ENCODE assay signal across 8 mouse cellular contexts in the genomic region with DNA sequence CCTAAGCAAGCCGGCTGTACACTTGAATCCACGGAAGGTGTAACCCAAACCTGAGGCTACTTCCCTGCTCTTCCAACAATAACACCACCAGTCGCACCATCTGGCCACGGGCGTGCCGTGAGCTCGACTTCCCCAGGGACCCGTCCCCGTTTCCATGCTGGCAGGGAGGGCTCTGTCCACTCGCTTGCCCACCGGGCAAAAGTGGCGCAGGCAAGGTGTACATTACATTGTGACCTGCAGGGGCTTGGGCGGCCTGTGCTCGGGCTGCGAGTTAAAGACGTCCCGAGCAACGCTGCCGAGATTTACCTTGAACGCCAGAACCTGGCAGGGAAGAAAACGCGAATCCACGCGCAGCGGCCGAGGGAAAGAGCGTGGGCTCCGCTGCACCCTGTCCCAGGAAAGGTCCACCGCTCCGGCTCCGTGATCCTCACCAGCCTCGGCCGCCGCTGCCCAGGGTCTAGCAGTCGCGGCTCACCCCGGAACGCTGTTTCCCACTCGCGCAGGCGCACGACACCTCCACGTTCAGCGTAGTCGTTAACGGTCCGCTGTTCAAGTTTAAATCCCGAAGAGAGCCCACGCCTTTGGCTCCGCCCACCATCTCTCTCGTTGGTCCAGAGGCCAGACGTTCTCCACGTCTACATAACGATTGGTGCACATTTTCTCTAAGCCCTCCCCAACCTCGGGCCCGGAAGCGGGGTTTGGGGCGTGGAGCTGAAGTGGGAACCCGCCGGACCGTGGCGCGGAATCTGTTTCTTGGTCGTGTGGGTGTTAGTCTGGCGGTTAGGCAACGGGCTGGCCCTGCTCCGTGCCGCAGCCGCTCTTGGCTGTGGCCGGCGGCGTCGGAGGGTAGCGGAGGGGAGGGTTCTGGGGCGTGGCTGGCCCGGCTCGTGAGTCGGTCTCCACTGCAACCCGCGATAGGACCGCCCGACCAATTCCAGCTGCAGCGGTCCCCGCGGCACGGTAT. TPM values are rescaled to one million over a fixed set of nuclear protein-coding genes. Genes with fewer than 3 reads are reported as not detected.
A peak's percentile ranks its signal among the peaks of the same experiment; 100 is the strongest.
DNase-seq lines count a peak whose midpoint lies in the region; ATAC-seq and TF ChIP-seq lines count a peak whose summit lies in the region.

A gene (plus strand): TSS at position 714 of the 964 bp plus-strand sequence.
A gene (minus strand): TSS at position 828 of the 964 bp plus-strand sequence.

- H3K27me3 ChIP-seq in embryonic facial prominence, embryonic 15.5 days: peaks cover 5% of the 10 kb centered on the region
- H3K27me3 ChIP-seq in limb, embryonic 14.5 days (ENCODE audit: control insufficient read depth, insufficient read depth, low read length): peaks cover 3% of the 10 kb centered on the region; the same call in 1 of the 2 replicates
- no peaks in the 10 kb centered on the region for H3K27me3 ChIP-seq in midbrain, postnatal 0 days (ENCODE audit: insufficient read depth, low read length)

- peaks cover 27% of the 10 kb centered on the region for H3K36me3 ChIP-seq in embryonic facial prominence, embryonic 15.5 days
- peaks cover 35% of the 10 kb centered on the region for H3K36me3 ChIP-seq in limb, embryonic 14.5 days (ENCODE audit: control insufficient read depth, insufficient read depth, low read length)
- peaks cover 16% of the 10 kb centered on the region for H3K36me3 ChIP-seq in midbrain, postnatal 0 days (ENCODE audit: insufficient read depth, low read length)

- WGBS in bone marrow, adult 2 months: under 1% methylated on average over 86 of the region's 86 CpGs
- under 1% methylated on average over 86 of the region's 86 CpGs for WGBS in embryonic facial prominence, embryonic 15.5 days
- WGBS in limb, embryonic 14.5 days: under 1% methylated on average over 86 of the region's 86 CpGs
- WGBS in midbrain, postnatal 0 days: under 1% methylated on average over 86 of the region's 86 CpGs

- peak within 1 kb of the TSS; percentile 81 for H3K9ac ChIP-seq in embryonic facial prominence, embryonic 15.5 days
- H3K9ac ChIP-seq in limb, embryonic 14.5 days (ENCODE audit: low read depth, low read length, severe bottlenecking): peak within 1 kb of the TSS; percentile 72
- H3K9ac ChIP-seq in midbrain, postnatal 0 days (replicated peaks; ENCODE audit: low read length, poor library complexity, severe bottlenecking): peak within 1 kb of the TSS; percentile 68

- peak within 1 kb of the TSS; percentile 92 for H3K4me3 ChIP-seq in bone marrow, adult 2 months (replicated peaks; ENCODE audit: control insufficient read depth, low read depth, low read length)
- peak within 1 kb of the TSS; percentile 78 for H3K4me3 ChIP-seq in embryonic facial prominence, embryonic 15.5 days (replicated peaks)
- peak within 1 kb of the TSS; percentile 80 for H3K4me3 ChIP-seq in limb, embryonic 14.5 days (replicated peaks; ENCODE audit: low read length)
- H3K4me3 ChIP-seq in midbrain, postnatal 0 days (ENCODE audit: low read depth, low read length): peak within 1 kb of the TSS; percentile 74

- TF ChIP-seq POLR2A in bone marrow, adult 2 months (IDR thresholded peaks at IDR 0.05; ENCODE audit: borderline replicate concordance, control insufficient read depth, low read depth, low read length): peak; percentile 89
- peak; percentile 75; the same call in 1 of the 2 replicates for TF ChIP-seq POLR2A in limb, embryonic 14.5 days (IDR thresholded peaks at IDR 0.05; ENCODE audit: borderline replicate concordance, extremely low read depth, insufficient read depth, insufficient read length)

- TF ChIP-seq CTCF in bone marrow, adult 2 months (IDR thresholded peaks at IDR 0.05; ENCODE audit: control insufficient read depth, insufficient read depth, low read length): peak; percentile 12; the same call in 1 of the 2 replicates
- TF ChIP-seq CTCF in midbrain, postnatal 0 days (IDR thresholded peaks at IDR 0.05): peak; percentile 58

- DNase-seq in 416B (ENCODE audit: low read depth): peak; percentile 97
- DNase-seq in heart, adult 8-10 months (ENCODE audit: low spot score): peak; percentile 94
- DNase-seq in kidney, adult 9 months: peak; percentile 96
- DNase-seq in limb, embryonic 14.5 days (ENCODE audit: low spot score): peak; percentile 99
- peak; percentile 99 for DNase-seq in midbrain, postnatal 0 days (ENCODE audit: low spot score)
- peak; percentile 87 for DNase-seq in spleen, postnatal 14 days (ENCODE audit: low spot score in 2 of 2)

- H3K4me1 ChIP-seq in bone marrow, adult 2 months (ENCODE audit: control insufficient read depth, insufficient read depth, low read length): no peaks in the 10 kb centered on the region; the same call in 1 of the 2 replicates
- peaks cover 13% of the 10 kb centered on the region for H3K4me1 ChIP-seq in embryonic facial prominence, embryonic 15.5 days
- H3K4me1 ChIP-seq in limb, embryonic 14.5 days (ENCODE audit: control insufficient read depth, insufficient read depth, low read length): no peaks in the 10 kb centered on the region
- H3K4me1 ChIP-seq in midbrain, postnatal 0 days (ENCODE audit: insufficient read depth, low read length): no peaks in the 10 kb centered on the region

- H3K27ac ChIP-seq in bone marrow, adult 2 months (ENCODE audit: control insufficient read depth, insufficient read depth, low read depth, low read length, poor library complexity): peak within 1 kb of the TSS; percentile 95
- peak within 1 kb of the TSS; percentile 86 for H3K27ac ChIP-seq in embryonic facial prominence, embryonic 15.5 days (replicated peaks)
- peak within 1 kb of the TSS; percentile 89 for H3K27ac ChIP-seq in limb, embryonic 14.5 days (replicated peaks; ENCODE audit: low read depth, low read length)
- peak within 1 kb of the TSS; percentile 80 for H3K27ac ChIP-seq in midbrain, postnatal 0 days (ENCODE audit: low read depth, low read length)

- H3K9me3 ChIP-seq in embryonic facial prominence, embryonic 15.5 days (replicated peaks): no peaks in the 10 kb centered on the region
- no peaks in the 10 kb centered on the region for H3K9me3 ChIP-seq in limb, embryonic 14.5 days (ENCODE audit: control insufficient read depth, low read length)
- no peaks in the 10 kb centered on the region for H3K9me3 ChIP-seq in midbrain, postnatal 0 days (ENCODE audit: low read length)

- H3K4me2 ChIP-seq in embryonic facial prominence, embryonic 15.5 days (replicated peaks): peak within 1 kb of the TSS; percentile 77
- peak within 1 kb of the TSS; percentile 67 for H3K4me2 ChIP-seq in limb, embryonic 14.5 days (replicated peaks; ENCODE audit: low read depth, low read length, severe bottlenecking)
- peak within 1 kb of the TSS; percentile 85 for H3K4me2 ChIP-seq in midbrain, postnatal 0 days (ENCODE audit: low read depth, low read length, poor library complexity, severe bottlenecking)

- ATAC-seq in embryonic facial prominence, embryonic 15.5 days (ENCODE audit: insufficient number of reproducible peaks, low FRiP score, low TSS enrichment, low read depth): peak; percentile 97
- ATAC-seq in limb, embryonic 14.5 days (ENCODE audit: low FRiP score, low read depth): peak; percentile 97
- peak; percentile 97 for ATAC-seq in midbrain, postnatal 0 days (ENCODE audit: low FRiP score)

RNA-seq across cellular contexts. Expression of the first gene that starts in this region (rescaled TPM):
- polyA plus RNA-seq in bone marrow, adult 2 months (2011; ENCODE audit: insufficient read depth, insufficient read length, low replicate concordance, missing spikeins): 0.57 TPM in 1 of 2 replicates, not detected in the other
- 0.53 and 1.1 TPM in 2 replicates for polyA plus RNA-seq in embryonic facial prominence, embryonic 15.5 days (2015; fragmentation: Nextera tagmentation; extraction: Ambion mirVana)
- total RNA-seq in heart, adult 8-10 months (2022): not detected
- 0.53 and 0.97 TPM in 2 replicates for polyA plus RNA-seq in limb, embryonic 14.5 days (2012; rRNA removed)
- 0.37 and 0.55 TPM in 2 replicates for polyA plus RNA-seq in limb, embryonic 14.5 days (2014; fragmentation: Nextera tagmentation; extraction: Ambion mirVana)
- 0.14 and 0.33 TPM in 2 replicates for total RNA-seq in midbrain, postnatal 0 days (2014; rRNA removed)
- 0.42 and 0.54 TPM in 2 replicates for polyA plus RNA-seq in midbrain, postnatal 0 days (2015; fragmentation: Nextera tagmentation; extraction: Ambion mirVana)

RNA-seq across cellular contexts. Expression of the second gene that starts in this region (rescaled TPM):
- polyA plus RNA-seq in bone marrow, adult 2 months (2011; ENCODE audit: insufficient read depth, insufficient read length, low replicate concordance, missing spikeins): 14.7 and 21.1 TPM in 2 replicates
- 19.5 and 23.1 TPM in 2 replicates for polyA plus RNA-seq in embryonic facial prominence, embryonic 15.5 days (2015; fragmentation: Nextera tagmentation; extraction: Ambion mirVana)
- 1 to 10 TPM; 1.2 to 2.8 (median 2.0) TPM for total RNA-seq in heart, adult 8-10 months (2022)
- 8.1 and 10.8 TPM in 2 replicates for polyA plus RNA-seq in limb, embryonic 14.5 days (2012; rRNA removed)
- polyA plus RNA-seq in limb, embryonic 14.5 days (2014; fragmentation: Nextera tagmentation; extraction: Ambion mirVana): 15.4 and 15.8 TPM in 2 replicates
- total RNA-seq in midbrain, postnatal 0 days (2014; rRNA removed): 7.9 and 8.9 TPM in 2 replicates
- 9.2 and 10.7 TPM in 2 replicates for polyA plus RNA-seq in midbrain, postnatal 0 days (2015; fragmentation: Nextera tagmentation; extraction: Ambion mirVana)

Comparison
In these comparisons a context has a peak if more than half of its experiments do, and no peak if none do; other contexts are left out.
1. Peak in every context shown above with its lines: DNase-seq, ATAC-seq, H3K4me3 ChIP-seq and H3K27ac ChIP-seq.